Mouse (Mus musculus): Measurements from ENCODE around the gene Smim5.
"Not testable (repeated sequence)": the region's sequence is repeated elsewhere in the genome, so short reads cannot be mapped to it uniquely, and the experiment has no call there.

Smim5 gene

DNA sequence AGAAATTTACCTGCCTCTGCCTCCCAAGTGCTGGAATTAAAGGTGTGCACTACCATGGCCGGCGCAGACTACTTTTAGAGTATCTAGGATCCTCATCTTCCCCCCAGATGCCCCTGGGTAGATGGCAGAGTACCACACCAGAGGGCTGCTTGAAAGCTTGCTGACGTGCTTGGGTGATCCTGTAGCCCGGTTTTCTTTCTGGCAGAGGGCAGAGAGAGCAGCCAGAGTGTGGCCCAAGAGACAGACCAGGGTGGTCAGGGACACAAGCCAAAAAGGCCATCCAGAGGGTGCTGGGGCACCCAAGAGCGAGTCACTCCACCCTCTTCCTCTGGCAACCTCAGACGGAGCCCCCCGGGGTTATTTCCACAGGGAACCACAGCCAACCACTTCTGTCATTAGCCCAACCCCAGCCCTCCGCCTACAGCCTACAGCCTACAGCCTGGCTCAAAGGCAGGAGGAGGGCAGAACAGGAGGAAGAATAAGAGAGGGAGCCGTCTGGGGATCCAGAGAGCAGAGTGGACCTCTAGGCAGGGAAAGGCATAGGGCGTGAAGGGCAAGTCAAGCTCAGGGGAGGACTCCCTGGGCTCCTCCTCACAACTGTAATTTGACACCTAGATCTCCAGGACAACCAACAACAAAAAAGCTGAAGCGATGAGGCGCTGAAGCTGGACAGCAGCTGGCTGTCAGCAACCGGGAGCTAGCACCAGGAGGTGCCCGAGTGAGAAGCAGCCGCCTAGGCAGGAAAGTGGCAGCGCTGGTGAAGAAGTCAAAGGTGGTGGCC is at the start of gene Smim5:
Smim5 (plus strand) TSS at position 481 of the 781 bp plus-strand sequence.
- peak; percentile 50 for DNase-seq

- DNase-seq: no peak
Observed at GRCm38 (mm10) chr11:115854674-115855073, 45.1 kb upstream of the Smim5 start.

DNA sequence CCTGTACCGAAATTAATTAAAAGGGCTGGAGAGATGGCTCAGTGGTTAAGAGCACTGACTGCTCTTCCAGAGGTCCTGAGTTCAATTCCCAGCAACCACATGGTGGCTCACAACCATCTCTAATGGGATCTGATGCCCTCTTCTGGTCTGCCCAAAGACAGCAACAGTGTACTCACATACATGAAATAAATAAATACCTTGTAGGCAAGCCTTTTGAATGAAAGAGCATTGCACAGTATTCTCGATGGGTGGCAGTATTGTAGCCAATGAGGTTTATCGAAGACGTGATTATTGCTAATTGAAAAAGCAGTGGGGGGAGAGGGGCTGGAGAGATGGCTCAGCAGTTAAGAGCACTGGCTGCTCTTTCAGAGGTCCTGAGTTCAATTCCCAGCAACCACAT is 42.6 kb upstream of the Smim5 start:
- not testable (repeated sequence) for DNase-seq

DNA sequence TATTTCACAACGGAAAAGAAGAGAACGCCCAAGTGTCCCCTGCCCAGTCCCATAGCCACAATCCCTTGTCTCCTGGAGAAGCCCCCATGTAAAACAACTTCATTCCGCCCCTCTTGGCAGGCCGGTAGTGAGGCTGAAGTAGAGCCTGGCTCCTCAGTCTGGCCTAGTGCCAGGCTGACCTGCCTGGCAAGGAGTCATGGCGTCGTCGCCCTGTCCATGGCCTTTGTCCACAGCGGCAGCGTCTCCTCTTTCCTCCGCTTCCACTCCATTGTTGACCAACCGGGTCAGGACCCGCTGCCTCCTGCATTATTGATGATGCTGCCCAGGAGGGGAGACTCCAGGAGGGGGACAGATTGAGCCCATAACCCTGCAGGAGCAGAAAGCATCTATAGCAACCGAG is 41.8 kb upstream of the Smim5 start:
- DNase-seq: no peak

DNA sequence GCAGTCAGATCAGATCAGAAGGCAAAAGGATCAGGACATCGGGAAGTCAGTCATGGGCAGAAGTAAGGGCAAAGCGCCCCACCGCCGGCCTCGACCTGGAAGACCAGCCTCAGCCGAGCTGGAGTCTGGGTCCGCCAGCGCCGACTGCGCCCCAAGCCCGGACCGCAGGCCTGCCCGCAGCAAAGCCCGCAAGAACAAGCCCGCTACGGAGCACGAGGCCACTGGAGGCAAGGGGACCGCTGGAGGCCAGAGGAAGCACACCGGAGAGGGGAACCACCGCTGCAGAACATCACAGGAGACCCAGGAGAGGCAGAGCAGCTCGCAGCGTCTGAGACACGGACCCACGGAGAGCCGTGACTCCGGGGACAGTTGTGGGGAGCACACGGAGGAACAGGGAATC is 41.4 kb upstream of the Smim5 start, which contains the start of gene Myo15b:
Myo15b (plus strand) TSS at position 53 of the 400 bp plus-strand sequence.
- DNase-seq: no peak

DNA sequence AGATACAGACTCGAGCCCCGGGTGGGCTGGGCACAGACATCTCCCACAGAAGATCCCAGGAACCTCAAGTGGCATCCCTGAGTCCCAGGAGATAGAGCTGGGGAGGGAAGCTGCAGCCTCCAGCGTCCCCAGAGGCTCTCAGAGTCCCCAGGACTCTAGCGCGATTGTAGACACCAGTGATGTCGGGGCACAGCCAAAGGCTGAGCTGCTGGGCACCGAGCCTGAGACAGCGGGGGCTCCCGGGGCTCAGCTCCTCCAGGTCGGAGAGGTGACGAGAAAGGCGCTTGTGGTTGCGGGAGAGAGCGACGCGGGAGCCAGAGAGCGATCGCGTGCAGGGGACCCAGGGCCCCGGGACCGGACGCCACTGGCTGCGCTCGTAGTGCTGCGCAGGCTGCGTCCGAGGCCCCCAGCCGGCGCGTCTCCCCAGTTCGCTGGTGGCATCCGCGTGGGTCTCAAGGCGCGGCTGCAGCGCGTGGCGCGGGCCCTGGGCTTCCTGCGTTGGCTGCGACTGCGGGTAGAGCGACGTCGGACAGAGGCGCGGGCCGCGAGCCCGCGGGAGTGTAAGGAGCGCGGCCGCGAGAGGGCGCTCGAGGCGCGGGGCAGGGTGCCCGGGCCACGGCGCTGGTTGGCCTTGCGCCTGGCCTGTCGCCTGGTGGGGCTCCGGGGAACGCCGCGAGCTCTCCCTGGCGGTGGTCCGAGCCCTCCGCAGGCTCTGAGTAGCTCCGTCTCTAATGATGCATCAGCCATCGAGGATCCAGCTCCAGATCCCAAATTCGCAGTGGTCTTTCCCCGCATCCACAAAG is 40.4 kb upstream of the Smim5 start:
- DNase-seq: peak; percentile 94

DNA sequence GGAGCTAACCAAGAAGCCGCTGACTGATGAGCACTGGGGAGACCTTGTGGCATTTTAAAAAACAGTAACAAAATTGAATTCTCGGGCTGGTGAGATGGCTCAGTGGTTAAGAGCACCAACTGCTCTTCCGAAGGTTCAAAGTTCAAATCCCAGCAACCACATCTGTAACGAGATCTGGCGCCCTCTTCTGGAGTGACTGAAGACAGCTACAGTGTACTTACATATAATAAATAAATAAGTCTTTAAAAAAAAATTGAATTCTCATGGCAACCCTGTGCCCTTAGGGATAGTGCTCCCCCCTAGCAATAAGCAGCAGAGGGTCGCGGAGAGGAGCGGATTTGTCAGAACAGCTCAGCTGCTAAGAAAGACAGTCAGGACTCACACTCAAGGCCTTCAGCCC is 35.9 kb upstream of the Smim5 start:
- DNase-seq: no peak

GRCm38 (mm10) chr11:115869393-115869792 is 30.4 kb upstream of the Smim5 start:
- DNase-seq: peak; percentile 11

GRCm38 (mm10) chr11:115872437-115872836 is 27.3 kb upstream of the Smim5 start:
- no peak for DNase-seq

GRCm38 (mm10) chr11:115875935-115876334 is 23.8 kb upstream of the Smim5 start:
- DNase-seq: no peak

DNA sequence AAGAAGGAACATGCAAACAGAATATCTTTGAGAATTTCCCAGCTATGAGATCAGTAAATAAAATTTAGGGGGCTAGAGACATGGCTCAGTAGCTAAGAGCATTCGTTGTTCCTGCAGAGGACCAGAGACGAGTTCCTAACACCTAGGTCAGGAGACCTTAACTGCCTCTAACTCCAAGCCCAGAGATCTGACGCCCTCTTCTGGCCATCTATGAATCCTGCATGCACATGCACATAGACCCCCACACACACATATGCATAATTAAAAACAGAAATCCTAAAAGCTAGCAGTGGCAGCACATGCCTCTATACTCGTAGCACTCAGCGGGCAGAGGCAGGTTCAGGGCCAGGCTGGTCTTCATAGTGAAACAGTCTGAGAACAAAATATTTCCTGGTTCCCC is 23.3 kb upstream of the Smim5 start:
- DNase-seq: no peak

- no peak for DNase-seq
Observed at GRCm38 (mm10) chr11:115877174-115877755, 22.5 kb upstream of the Smim5 start.

GRCm38 (mm10) chr11:115878071-115878470 is 21.7 kb upstream of the Smim5 start:
- DNase-seq: no peak

GRCm38 (mm10) chr11:115881002-115881401 is 18.8 kb upstream of the Smim5 start:
- peak; percentile 44 for DNase-seq

DNA sequence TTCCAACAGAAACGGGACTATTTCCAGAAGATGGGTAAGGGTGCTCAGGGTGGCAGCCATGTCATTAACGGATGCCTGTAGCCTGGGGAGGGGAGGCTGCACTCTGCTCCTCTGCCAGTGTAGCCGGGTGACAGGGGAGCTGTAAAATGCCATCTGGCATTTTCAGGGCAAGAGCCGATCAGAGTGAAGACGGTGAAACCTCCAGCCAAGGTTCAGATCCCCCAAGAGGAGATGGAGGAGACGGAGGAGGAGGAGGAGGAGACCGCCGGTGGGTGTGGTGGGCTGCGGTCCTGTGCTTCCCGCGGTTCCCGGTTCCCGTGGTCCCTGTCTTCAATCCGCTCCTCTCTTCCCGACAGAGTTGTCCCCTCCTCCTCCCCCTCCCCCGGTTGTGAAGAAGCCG is 16.5 kb upstream of the Smim5 start:
- DNase-seq: no peak

- DNase-seq: no peak
Observed at GRCm38 (mm10) chr11:115884361-115884760, 15.4 kb upstream of the Smim5 start.

DNA sequence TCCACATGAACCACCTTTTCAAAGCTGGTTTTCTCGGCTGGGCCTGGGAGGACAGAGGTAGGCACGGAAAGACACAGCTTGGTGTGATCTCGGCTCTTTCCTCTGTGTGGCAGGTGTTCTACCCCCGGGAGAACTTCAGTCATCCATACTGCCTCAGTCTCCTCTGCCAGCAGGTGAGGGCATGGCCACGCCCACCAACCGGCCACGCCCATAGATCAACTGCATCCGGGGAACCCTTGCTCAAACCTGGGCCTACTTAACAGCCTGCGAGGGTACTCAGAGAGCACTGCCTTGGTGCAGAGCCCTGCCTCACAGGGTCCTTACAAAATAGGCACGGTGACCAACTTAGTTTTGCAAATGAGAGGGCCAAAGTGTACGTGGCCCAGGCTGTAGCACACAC is 14.5 kb upstream of the Smim5 start:
- DNase-seq: no peak

GRCm38 (mm10) chr11:115886446-115886845 is 13.3 kb upstream of the Smim5 start:
- no peak for DNase-seq

- no peak for DNase-seq
Observed at GRCm38 (mm10) chr11:115888020-115888419, 11.7 kb upstream of the Smim5 start.

- no peak for DNase-seq
Observed at GRCm38 (mm10) chr11:115889159-115889558, 10.6 kb upstream of the Smim5 start.

DNA sequence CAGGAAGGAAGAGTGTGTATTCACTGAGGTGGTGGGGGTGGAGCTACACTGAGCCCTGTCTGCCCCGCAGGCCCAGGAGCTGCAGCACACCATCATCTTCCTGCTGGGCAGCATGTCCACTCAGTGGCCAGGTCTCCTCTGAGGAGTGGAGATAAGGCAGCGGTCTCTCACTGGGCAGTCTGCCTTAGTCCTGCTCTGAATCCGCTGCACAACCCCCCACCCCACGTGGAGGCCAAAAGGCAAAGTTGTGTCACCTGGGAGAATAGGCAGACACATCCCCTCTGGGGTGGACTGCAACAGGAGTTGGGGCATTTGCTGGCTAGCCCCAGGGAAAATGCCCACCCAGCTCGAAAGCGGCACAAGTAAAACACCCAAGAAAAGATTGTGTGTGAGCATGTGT is 7.6 kb upstream of the Smim5 start:
- no peak for DNase-seq

- no peak for DNase-seq
Observed at GRCm38 (mm10) chr11:115893071-115893470, 6.7 kb upstream of the Smim5 start.

- no peak for DNase-seq
Observed at GRCm38 (mm10) chr11:115894755-115895520, 4.8 kb upstream of the Smim5 start.

Measured in lung, postnatal 14 days (tissue).